Comparison of ENCODE assay signal across 8 mouse cellular contexts in genomic region chr11:20632619-20632965, GRCm38 (mm10).
DNase-seq lines count a peak whose midpoint lies in the region; ATAC-seq and TF ChIP-seq lines count a peak whose summit lies in the region.

No protein-coding gene starts in this region.

- no peak for TF ChIP-seq EP300 in heart, adult 2 months (IDR thresholded peaks at IDR 0.05; ENCODE audit: insufficient read depth, low read depth, low read length)

- DNase-seq in monocyte, adult 2 months (ENCODE audit: low read depth in 1 of 2, low spot score in 2 of 2): peak; percentile 11 to 39
- DNase-seq in cerebellum, adult 9-10 months: peak; percentile 57
- peak; percentile 63 for DNase-seq in heart, adult 2 months
- DNase-seq in kidney, adult 8-10 months: peak; percentile 74
- DNase-seq in spleen, adult 12 weeks (ENCODE audit: low spot score): peak; percentile 70
- no peak for DNase-seq in frontal cortex, adult 2 months (ENCODE audit: extremely low spot score in 1 of 2, low spot score in 1 of 2)

- WGBS in heart, adult 2 months: under 1% methylated on average over 13 of the region's 13 CpGs
- under 1% methylated on average over 13 of the region's 13 CpGs for WGBS in lung, embryonic 16.5 days

- H3K27me3 ChIP-seq in heart, adult 2 months (ENCODE audit: control insufficient read depth, insufficient read depth, low read length): no peaks in the 10 kb centered on the region
- H3K27me3 ChIP-seq in lung, embryonic 16.5 days (ENCODE audit: control insufficient read depth, insufficient read depth, low read depth, low read length): no peaks in the 10 kb centered on the region

- intact Hi-C loops in heart, adult 2 months (cut with DNase I): loop anchor here (2.0 to 5.0 kb wide), 2 partner anchors 108 to 430 kb away; partner anchors contain the start of genes Aftph and Rab1a

- H3K27ac ChIP-seq in heart, adult 2 months: peak overlapping the region; percentile 100
- H3K27ac ChIP-seq in lung, embryonic 16.5 days (ENCODE audit: low read length): peak overlapping the region; percentile 100

- no peak for TF ChIP-seq CTCF in heart, adult 2 months (IDR thresholded peaks at IDR 0.05)

- H3K36me3 ChIP-seq in heart, adult 2 months (ENCODE audit: control insufficient read depth, insufficient read depth, low read length): peaks cover 8% of the 10 kb centered on the region; the same call in 1 of the 2 replicates
- no peaks in the 10 kb centered on the region for H3K36me3 ChIP-seq in lung, embryonic 16.5 days (ENCODE audit: control insufficient read depth, insufficient read depth, low read length)

- H3K4me3 ChIP-seq in heart, adult 2 months: peak overlapping the region; percentile 80
- H3K4me3 ChIP-seq in lung, embryonic 16.5 days (ENCODE audit: low read length): peak overlapping the region; percentile 74

- no peaks in the 10 kb centered on the region for H3K9me3 ChIP-seq in lung, embryonic 16.5 days (ENCODE audit: control insufficient read depth, low read length)

- TF ChIP-seq POLR2A in heart, adult 2 months (IDR thresholded peaks at IDR 0.05; ENCODE audit: insufficient read depth, low read depth, low read length): no peak

- peaks cover 4% of the 10 kb centered on the region for H3K4me1 ChIP-seq in heart, adult 2 months (ENCODE audit: control insufficient read depth, insufficient read depth, low read length)
- H3K4me1 ChIP-seq in lung, embryonic 16.5 days (replicated peaks; ENCODE audit: control insufficient read depth, insufficient read depth, low read length): peaks cover 25% of the 10 kb centered on the region

- ATAC-seq in monocyte, adult 5-6 weeks (replicated peaks; ENCODE audit: insufficient number of reproducible peaks, low FRiP score, low TSS enrichment, poor library complexity, severe bottlenecking): no peak
- ATAC-seq in lung, embryonic 16.5 days (ENCODE audit: low read depth): no peak

- H3K4me2 ChIP-seq in lung, embryonic 16.5 days (ENCODE audit: low read depth, low read length): peak overlapping the region; percentile 66

- H3K79me2 ChIP-seq in heart, adult 2 months (replicated peaks; ENCODE audit: control insufficient read depth, insufficient read depth, low read length): peaks cover 2% of the 10 kb centered on the region; the same call in 1 of the 2 replicates

- H3K9ac ChIP-seq in heart, adult 2 months (ENCODE audit: low read depth, low read length): peak overlapping the region; percentile 95
- peak overlapping the region; percentile 89 for H3K9ac ChIP-seq in lung, embryonic 16.5 days (ENCODE audit: low read length)

Comparison
In these comparisons a context has a peak if more than half of its experiments do, and no peak if none do; other contexts are left out.
1. DNase-seq: peak in monocyte, adult 2 months (2 of 2), cerebellum, adult 9-10 months (single experiment), heart, adult 2 months (2 of 2), kidney, adult 8-10 months (2 of 2) and spleen, adult 12 weeks (single experiment); none in frontal cortex, adult 2 months (0 of 2).